Mouse (Mus musculus) MEL (cell line): ENCODE data around the gene Galntl5. TPM values are rescaled to one million over a fixed set of nuclear protein-coding genes. Genes with fewer than 3 reads are reported as not detected.

Experiments
- polyA plus RNA-seq, 2 experiments: library from polyadenylated mRNA; stranded (reverse) in 1 of 2; unstranded in 1 of 2; fragments of >175 nt in 1 of 2; fragments of >200 nt in 1 of 2; gene quantifications; 2 replicates each; pipeline versions ENCODE4 v1.2.1 to v1.2.4; 2012; ENCODE audit warnings: low replicate concordance in 2 of 2, low read depth in 1 of 2; ENCODE audit not compliant: insufficient read length in 2 of 2, insufficient read depth in 1 of 2, missing spikeins in 1 of 2
- total RNA-seq: library from RNA; depleted of rRNA; stranded (reverse); fragments of 300-350 nt; gene quantifications from 2 replicates; pipeline ENCODE4 v1.2.3, GENCODE M21; 2012; rRNA removed

The Galntl5 gene
- total and polyA plus RNA-seq, 3 experiments: not detected

Other genes with a start within 250 kb of the Galntl5 start
- gene Prkag2, start 80.8 kb upstream of the Galntl5 start, total RNA-seq: 7.7 and 8.0 TPM in 2 replicates
- gene Prkag2, start 80.8 kb upstream of the Galntl5 start, polyA plus RNA-seq: 10 to 100 TPM in 1 of 2 experiments, not detected in 1; 27.9 TPM
- gene Galnt11, start 40.4 kb downstream of the Galntl5 start, total RNA-seq: 8.8 and 12.6 TPM in 2 replicates
- 10 to 100 TPM in 1 of 2 experiments, not detected in 1; 13.6 TPM for gene Galnt11, start 40.4 kb downstream of the Galntl5 start, polyA plus RNA-seq
- gene E130116L18Rik, start 41.7 kb downstream of the Galntl5 start, total RNA-seq: not detected in 2 replicates
- not detected for gene E130116L18Rik, start 41.7 kb downstream of the Galntl5 start, polyA plus RNA-seq